Mouse (Mus musculus) kidney, embryonic 16.5 days (tissue): ENCODE measurements around the gene Ppp1r32. TPM values are rescaled to one million over a fixed set of nuclear protein-coding genes. Genes with fewer than 3 reads are reported as not detected.

ENCODE experiments used
- ATAC-seq: fragments of 200-750 bp; cut with Nextera tagmentation; 2 replicates; pipeline ENCODE4 v1.8.0; 2017; ENCODE audit warnings: moderate TSS enrichment; ENCODE audit not compliant: low FRiP score, low TSS enrichment
- H3K27ac ChIP-seq: fragments of 300-500 bp; sonication (generic); 2 replicates; pipeline ENCODE4 v1.5.1; 2014; ENCODE audit warnings: low read length
- H3K27me3 ChIP-seq: fragments of 300-500 bp; sonication (generic); 2 replicates; pipeline ENCODE4 v1.6.1; 2014; ENCODE audit warnings: low read length, control low read depth, mixed read lengths; ENCODE audit not compliant: insufficient read depth
- H3K36me3 ChIP-seq: fragments of 300-500 bp; sonication (generic); 2 replicates; pipeline ENCODE4 v1.6.1; 2014; ENCODE audit warnings: low read length, control low read depth, mixed read lengths; ENCODE audit not compliant: insufficient read depth
- H3K4me1 ChIP-seq: fragments of 300-500 bp; sonication (generic); 2 replicates; pipeline ENCODE4 v1.6.1; 2014; ENCODE audit warnings: low read length, control low read depth, mixed read lengths; ENCODE audit not compliant: insufficient read depth
- H3K4me2 ChIP-seq: fragments of 300-500 bp; sonication (generic); replicated peaks from 2 replicates; pipeline ENCODE4 v1.6.1; 2014; ENCODE audit warnings: low read depth, low read length
- H3K4me3 ChIP-seq: fragments of 300-500 bp; sonication (generic); 2 replicates; pipeline ENCODE4 v1.5.1; 2014; ENCODE audit warnings: mild to moderate bottlenecking, low read length
- H3K9ac ChIP-seq: fragments of 300-500 bp; sonication (generic); replicated peaks from 2 replicates; pipeline ENCODE4 v1.6.1; 2014; ENCODE audit warnings: low read length
- H3K9me3 ChIP-seq: fragments of 300-500 bp; sonication (generic); 2 replicates; pipeline ENCODE4 v1.6.1; 2016; ENCODE audit warnings: low read length, control low read depth
- WGBS: fragments of 180-500 bp; shearing (Covaris S2); extraction: QIAGEN DNeasy Blood & Tissue Kit; methylation state at CpG from one replicate; pipeline ENCODE4 v1.1.7; 2014; 5-methylcytosine and 5-hydroxymethylcytosine counted together
- polyA plus RNA-seq: library from polyadenylated mRNA; unstranded; fragments of >200 nt; fragmentation: Nextera tagmentation; extraction: Ambion mirVana; gene quantifications from 2 replicates; pipeline ENCODE4 v1.2.1, GENCODE M21; 2015

The Ppp1r32 gene
- polyA plus RNA-seq, 1 experiment from 2014 or later, result not detected

DNA sequence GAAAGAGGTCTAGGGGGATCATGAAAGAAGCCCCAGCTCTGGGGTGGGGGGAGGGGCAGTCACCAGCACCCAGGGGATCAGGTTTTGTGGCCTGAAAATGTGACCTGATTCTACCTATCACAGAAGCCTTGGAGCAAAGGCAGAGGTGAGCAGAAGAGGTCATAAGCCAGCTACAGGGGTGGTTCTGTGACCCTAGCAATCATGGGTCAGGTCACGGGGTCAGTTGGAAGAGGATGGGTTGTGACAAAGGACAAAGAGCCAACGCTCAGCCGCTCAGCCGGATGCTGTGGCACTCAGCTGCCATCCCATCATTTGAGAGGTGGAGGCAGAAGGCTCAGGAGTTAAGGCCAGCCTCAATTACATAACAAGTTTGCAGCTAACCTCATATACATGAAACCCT lies 18.3 kb downstream of the Ppp1r32 start:
- Histone ChIP-seq H3K36me3 (no peaks in the 10 kb centered on the region), H3K9ac (no peak overlapping the region), H3K4me1 (peaks cover 7% of the 10 kb centered on the region; the same call in 1 of the 2 replicates), H3K4me3 (no peak overlapping the region), H3K9me3 (no peaks in the 10 kb centered on the region), H3K27ac (no peak overlapping the region), H3K4me2 (no peak overlapping the region), H3K27me3 (peaks cover 26% of the 10 kb centered on the region)
- WGBS, result 32% methylated on average over 4 of the region's 4 CpGs
- no peak for ATAC-seq

DNA sequence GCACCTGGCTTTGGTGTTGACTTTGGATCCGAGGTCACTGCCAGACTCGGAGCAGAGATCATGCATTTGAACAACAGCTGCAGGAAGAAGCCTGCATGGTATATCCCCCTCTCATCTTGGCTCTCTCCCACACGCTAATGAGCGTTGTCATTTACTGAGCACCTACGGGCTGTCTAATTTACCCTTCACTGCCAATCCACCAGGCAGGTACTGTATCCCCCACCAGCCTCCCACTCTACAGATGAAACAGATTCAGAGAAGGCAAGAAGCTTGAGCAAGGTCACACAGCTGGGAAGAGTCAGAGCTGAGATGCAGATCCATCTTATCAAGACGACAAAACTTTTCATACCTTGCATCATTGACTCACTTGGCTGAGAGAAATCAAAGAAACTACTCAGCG lies 21.1 kb downstream of the Ppp1r32 start:
- no peaks in the 10 kb centered on the region for H3K9me3 ChIP-seq
- WGBS, result 19% methylated on average over 7 of the region's 7 CpGs
- H3K36me3 ChIP-seq, result no peaks in the 10 kb centered on the region
- H3K4me1 ChIP-seq, result peaks cover 21% of the 10 kb centered on the region
- no peak overlapping the region for H3K9ac ChIP-seq
- no peak overlapping the region for H3K27ac ChIP-seq
- no peak overlapping the region for H3K4me2 ChIP-seq
- H3K4me3 ChIP-seq, result no peak overlapping the region
- H3K27me3 ChIP-seq, result peaks cover 48% of the 10 kb centered on the region
- no peak for ATAC-seq

DNA sequence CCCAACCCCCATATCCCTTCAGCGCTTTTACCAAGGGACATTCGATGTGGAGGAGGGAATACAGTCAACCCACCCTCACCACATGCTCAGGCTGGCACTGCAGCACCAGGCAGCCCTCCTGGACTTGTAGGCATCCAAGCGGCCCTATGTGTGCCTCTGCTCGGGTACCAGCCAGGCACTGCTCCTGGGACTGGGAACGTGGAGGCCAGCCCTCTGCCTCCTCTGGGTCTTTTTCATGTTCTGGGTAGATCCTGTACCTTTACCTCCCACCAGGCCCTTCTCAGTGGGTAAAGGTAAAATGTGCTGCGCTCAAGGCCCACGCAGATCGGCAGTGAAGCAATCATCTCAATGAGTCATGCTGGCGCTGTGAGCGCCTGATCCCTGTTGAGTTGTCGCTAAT lies 22.8 kb downstream of the Ppp1r32 start:
- WGBS, result 66% methylated on average over 11 of the region's 11 CpGs
- no peak for ATAC-seq
- peaks cover 25% of the 10 kb centered on the region for H3K4me1 ChIP-seq

DNA sequence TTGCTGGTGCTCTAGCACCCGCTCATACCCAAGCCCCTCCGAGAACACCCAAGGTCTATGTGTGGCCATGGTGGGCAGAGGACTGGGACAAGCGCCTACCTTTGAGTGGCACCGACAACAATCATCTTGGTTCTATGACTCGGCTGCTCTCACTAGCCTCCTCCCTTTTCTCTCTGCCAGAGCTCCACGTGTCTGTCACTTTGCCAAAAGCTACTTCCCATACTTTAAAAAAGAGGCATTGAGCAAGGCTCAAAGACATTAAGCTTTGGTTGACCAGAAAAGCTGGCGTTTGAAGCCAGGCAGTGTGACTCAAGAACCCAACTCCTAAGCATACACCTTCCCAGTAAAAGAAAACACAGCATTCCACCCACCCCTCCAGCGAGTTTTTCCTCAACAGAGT lies 24.6 kb downstream of the Ppp1r32 start:
- Histone ChIP-seq H3K9me3 (no peaks in the 10 kb centered on the region), H3K27me3 (peaks cover 62% of the 10 kb centered on the region)

More for the DNA sequence above, 22.8 kb downstream of the Ppp1r32 start:
- Histone ChIP-seq H3K36me3 (no peaks in the 10 kb centered on the region), H3K27me3 (peaks cover 57% of the 10 kb centered on the region), H3K9ac (no peak overlapping the region), H3K4me2 (no peak overlapping the region), H3K9me3 (no peaks in the 10 kb centered on the region), H3K27ac (no peak overlapping the region), H3K4me3 (no peak overlapping the region)

DNA sequence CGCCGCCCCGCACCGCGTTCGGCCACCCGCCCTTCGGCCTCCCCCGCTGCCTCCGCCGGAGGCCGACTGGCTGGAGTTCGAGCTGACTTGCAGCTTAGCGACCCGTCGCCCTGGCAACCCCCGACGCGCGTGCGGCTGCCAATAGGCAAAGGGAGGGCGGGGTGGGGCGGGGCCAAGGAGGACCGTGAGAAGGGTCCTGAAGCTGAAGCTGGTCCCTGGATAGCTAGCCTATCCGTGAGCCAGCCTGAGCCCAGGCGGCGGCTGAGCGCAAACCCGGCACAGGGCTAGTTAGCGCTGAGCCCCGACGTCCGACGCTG lies 25.3 kb downstream of the Ppp1r32 start:
- Histone ChIP-seq H3K27ac (no peak overlapping the region), H3K4me2 (peak overlapping the region; percentile 95), H3K9ac (peak overlapping the region; percentile 54), H3K27me3 (peaks cover 58% of the 10 kb centered on the region), H3K36me3 (no peaks in the 10 kb centered on the region), H3K4me3 (peak overlapping the region; percentile 54), H3K9me3 (no peaks in the 10 kb centered on the region), H3K4me1 (peaks cover 24% of the 10 kb centered on the region)
- WGBS, result under 1% methylated on average over 32 of the region's 34 CpGs
- peak; percentile 93 for ATAC-seq

More for the DNA sequence above, 24.6 kb downstream of the Ppp1r32 start:
- peak; percentile 0; the same call in 1 of the 2 replicates for ATAC-seq
- 25% methylated on average over 8 of the region's 8 CpGs for WGBS
- Histone ChIP-seq H3K4me3 (peak overlapping the region; percentile 54), H3K36me3 (no peaks in the 10 kb centered on the region), H3K4me2 (peak overlapping the region; percentile 95), H3K27ac (no peak overlapping the region), H3K9ac (no peak overlapping the region), H3K4me1 (peaks cover 25% of the 10 kb centered on the region)

DNA sequence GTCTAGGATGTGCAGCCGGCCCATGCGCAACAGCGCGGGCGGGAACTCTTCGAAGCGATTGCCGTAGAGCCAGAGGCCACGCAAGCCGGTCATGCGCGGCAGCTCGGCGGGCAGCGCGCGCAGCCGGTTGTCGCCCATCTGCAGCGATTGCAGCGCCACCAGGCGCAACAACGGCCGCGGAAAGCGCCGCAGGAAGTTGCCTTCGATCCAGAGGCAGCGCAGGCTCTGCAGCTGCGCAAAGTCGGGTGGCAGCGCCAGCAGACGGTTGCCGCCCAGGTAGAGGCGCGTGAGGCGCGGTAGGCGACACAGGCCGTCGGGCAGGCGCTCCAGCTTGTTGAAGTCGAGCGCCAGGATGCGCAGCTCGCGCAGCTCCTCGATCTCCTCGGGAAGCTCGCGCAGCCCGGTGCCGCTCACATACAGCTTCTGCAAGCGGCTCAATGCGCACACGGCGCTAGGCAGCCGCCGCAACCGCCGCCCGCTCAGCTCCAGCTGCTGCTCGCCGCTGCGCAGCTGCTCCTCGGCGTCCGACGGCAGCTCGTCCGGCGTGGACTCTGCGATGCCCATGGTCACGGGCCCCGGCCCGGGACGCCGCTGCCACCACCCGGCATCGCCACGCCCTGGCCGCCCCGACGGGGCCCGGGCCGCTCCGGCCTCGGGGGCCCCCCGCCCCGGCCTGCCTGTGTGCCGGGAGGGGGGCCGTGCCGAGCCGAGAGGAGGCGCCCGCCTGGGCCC lies 25.8 kb downstream of the Ppp1r32 start, which contains the start of gene Lrrc10b:
Lrrc10b (minus strand) TSS at position 722 of the 732 bp plus-strand sequence.
- peaks cover 55% of the 10 kb centered on the region for H3K27me3 ChIP-seq
- peak within 1 kb of the TSS; percentile 54 for H3K9ac ChIP-seq
- H3K4me1 ChIP-seq, result peaks cover 19% of the 10 kb centered on the region
- H3K9me3 ChIP-seq, result no peaks in the 10 kb centered on the region
- ATAC-seq, result peak; percentile 58
- under 1% methylated on average over 77 of the region's 96 CpGs for WGBS
- no peaks in the 10 kb centered on the region for H3K36me3 ChIP-seq
- no peak within 1 kb of the TSS for H3K27ac ChIP-seq
- peak within 1 kb of the TSS; percentile 54 for H3K4me3 ChIP-seq
- H3K4me2 ChIP-seq, result peak within 1 kb of the TSS; percentile 95

DNA sequence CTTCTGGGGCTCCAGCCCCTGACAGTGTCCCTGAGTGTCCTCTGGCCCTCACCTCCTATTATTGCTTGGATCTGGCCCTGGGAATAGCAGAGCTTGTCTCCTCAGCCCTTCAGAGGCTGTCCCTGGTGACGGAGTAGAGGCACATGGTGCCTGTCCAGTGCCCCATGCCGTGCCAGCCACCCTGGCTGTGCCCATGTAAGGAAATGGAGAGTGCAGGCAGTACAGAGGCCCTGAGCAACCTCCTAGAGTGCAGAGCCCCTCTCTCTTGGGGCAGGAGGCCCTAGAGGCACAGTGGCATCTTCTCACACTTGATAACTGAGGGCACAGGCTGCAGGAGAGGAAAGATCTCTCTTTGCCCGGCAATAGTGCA lies 27.3 kb downstream of the Ppp1r32 start:
- Histone ChIP-seq H3K36me3 (no peaks in the 10 kb centered on the region), H3K4me3 (no peak overlapping the region), H3K9me3 (no peaks in the 10 kb centered on the region), H3K4me2 (no peak overlapping the region), H3K27ac (no peak overlapping the region), H3K4me1 (peaks cover 18% of the 10 kb centered on the region), H3K27me3 (peaks cover 43% of the 10 kb centered on the region), H3K9ac (no peak overlapping the region)
- WGBS, result 73% methylated on average over 3 of the region's 3 CpGs
- ATAC-seq, result no peak

DNA sequence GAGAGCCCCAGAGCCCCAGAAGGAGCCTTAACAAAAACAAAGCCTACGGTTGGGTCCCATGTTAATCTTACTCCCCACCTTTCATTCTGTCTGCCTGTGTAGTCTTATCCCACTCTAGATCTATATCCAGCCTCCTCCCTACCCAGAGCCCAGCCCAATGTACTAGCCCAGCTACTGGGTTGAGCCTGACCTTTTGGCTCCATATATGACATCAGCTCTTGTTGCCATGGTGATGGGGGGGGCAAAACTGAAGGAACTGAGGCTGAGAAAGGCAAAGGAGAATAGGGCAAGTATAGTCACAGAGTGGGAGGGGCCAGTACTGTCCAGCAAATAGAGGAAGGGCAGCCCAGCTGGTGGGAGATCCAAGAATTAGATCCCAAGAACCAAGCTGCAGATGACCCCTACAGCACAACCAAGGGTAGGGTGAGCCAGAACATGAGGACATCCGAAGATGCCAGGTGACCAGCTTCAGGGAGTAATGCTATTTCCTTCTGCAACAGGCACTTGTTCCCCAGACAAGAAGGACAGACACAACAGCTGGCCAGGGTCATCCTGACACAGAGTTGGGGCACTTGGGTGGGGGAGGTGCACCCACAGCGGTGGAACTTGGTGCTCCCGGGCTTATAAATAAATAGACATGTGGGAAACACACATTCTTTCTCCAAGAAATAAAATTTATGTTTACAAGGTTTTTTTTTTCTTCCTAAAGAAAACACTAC lies 27.9 kb downstream of the Ppp1r32 start:
- Histone ChIP-seq H3K27me3 (peaks cover 43% of the 10 kb centered on the region), H3K4me2 (no peak overlapping the region), H3K9ac (no peak overlapping the region), H3K4me3 (no peak overlapping the region), H3K27ac (no peak overlapping the region), H3K4me1 (peaks cover 18% of the 10 kb centered on the region), H3K36me3 (no peaks in the 10 kb centered on the region), H3K9me3 (no peaks in the 10 kb centered on the region)
- no peak for ATAC-seq
- WGBS, result 37% methylated on average over 4 of the region's 4 CpGs

GRCm38 (mm10) chr19:10449708-10450107 lies 33.0 kb downstream of the Ppp1r32 start:
- no peak overlapping the region for H3K9ac ChIP-seq
- H3K9me3 ChIP-seq, result no peaks in the 10 kb centered on the region
- H3K36me3 ChIP-seq, result no peaks in the 10 kb centered on the region
- H3K27ac ChIP-seq, result no peak overlapping the region
- WGBS, result 4% methylated on average over 3 of the region's 3 CpGs
- H3K4me3 ChIP-seq, result no peak overlapping the region
- peaks cover 4% of the 10 kb centered on the region; the same call in 1 of the 2 replicates for H3K27me3 ChIP-seq
- no peak overlapping the region for H3K4me2 ChIP-seq
- no peaks in the 10 kb centered on the region for H3K4me1 ChIP-seq
- peak; percentile 85 for ATAC-seq

GRCm38 (mm10) chr19:10449190-10449589 lies 33.5 kb downstream of the Ppp1r32 start:
- Histone ChIP-seq H3K27me3 (no peaks in the 10 kb centered on the region), H3K4me1 (no peaks in the 10 kb centered on the region), H3K9ac (no peak overlapping the region), H3K36me3 (no peaks in the 10 kb centered on the region), H3K4me3 (no peak overlapping the region), H3K4me2 (no peak overlapping the region), H3K9me3 (no peaks in the 10 kb centered on the region), H3K27ac (no peak overlapping the region)
- 70% methylated on average over 6 of the region's 6 CpGs for WGBS
- ATAC-seq, result peak; percentile 21
